Mouse (Mus musculus): ENCODE results near the gene Lat2. TPM values are rescaled to one million over a fixed set of nuclear protein-coding genes. Genes with fewer than 3 reads are reported as not detected.
A peak's percentile ranks its signal among the peaks of the same experiment; 100 is the strongest.

Gene Lat2
- polyA plus RNA-seq, 1 experiment, result not detected

GRCm38 (mm10) chr5:134639269-134639682, 24.5 kb upstream of the Lat2 start, which contains the start of gene Eif4h:
TSS of gene Eif4h (minus strand) at chr5:134639490.
- Histone ChIP-seq H3K4me3 (ENCODE audit: insufficient read depth, low read depth, low read length) (peak within 1 kb of the TSS; percentile 62), H3K27ac (ENCODE audit: insufficient read depth, low read depth, low read length) (peak within 1 kb of the TSS; percentile 94), H3K4me1 (ENCODE audit: control insufficient read depth, insufficient read depth, low read length) (peaks cover 8% of the 10 kb centered on the region)
- TF ChIP-seq POLR2A (IDR thresholded peaks at IDR 0.05; ENCODE audit: insufficient read depth, low read depth, low read length) (peak; percentile 84), CTCF (IDR thresholded peaks at IDR 0.05; ENCODE audit: insufficient read depth, low read depth, low read length) (no peak)
- 3% methylated on average over 52 of the region's 52 CpGs for WGBS

GRCm38 (mm10) chr5:134638461-134639268, 23.8 kb upstream of the Lat2 start:
- peaks cover 8% of the 10 kb centered on the region for H3K4me1 ChIP-seq (ENCODE audit: control insufficient read depth, insufficient read depth, low read length)
- peak overlapping the region; percentile 62 for H3K4me3 ChIP-seq (ENCODE audit: insufficient read depth, low read depth, low read length)
- H3K27ac ChIP-seq (ENCODE audit: insufficient read depth, low read depth, low read length), result peak overlapping the region; percentile 73
- TF ChIP-seq CTCF (IDR thresholded peaks at IDR 0.05; ENCODE audit: insufficient read depth, low read depth, low read length), result no peak
- no peak for TF ChIP-seq POLR2A (IDR thresholded peaks at IDR 0.05; ENCODE audit: insufficient read depth, low read depth, low read length)
- under 1% methylated on average over 85 of the region's 85 CpGs for WGBS

GRCm38 (mm10) chr5:134637820-134638367, 23.1 kb upstream of the Lat2 start:
- H3K4me1 ChIP-seq (ENCODE audit: control insufficient read depth, insufficient read depth, low read length), result peaks cover 8% of the 10 kb centered on the region
- WGBS, result 10% methylated on average over 5 of the region's 5 CpGs
- peak overlapping the region; percentile 62 for H3K4me3 ChIP-seq (ENCODE audit: insufficient read depth, low read depth, low read length)
- H3K27ac ChIP-seq (ENCODE audit: insufficient read depth, low read depth, low read length), result peak overlapping the region; percentile 73; the same call in 1 of the 2 replicates
- no peak for TF ChIP-seq POLR2A (IDR thresholded peaks at IDR 0.05; ENCODE audit: insufficient read depth, low read depth, low read length)
- no peak for TF ChIP-seq CTCF (IDR thresholded peaks at IDR 0.05; ENCODE audit: insufficient read depth, low read depth, low read length)

DNA sequence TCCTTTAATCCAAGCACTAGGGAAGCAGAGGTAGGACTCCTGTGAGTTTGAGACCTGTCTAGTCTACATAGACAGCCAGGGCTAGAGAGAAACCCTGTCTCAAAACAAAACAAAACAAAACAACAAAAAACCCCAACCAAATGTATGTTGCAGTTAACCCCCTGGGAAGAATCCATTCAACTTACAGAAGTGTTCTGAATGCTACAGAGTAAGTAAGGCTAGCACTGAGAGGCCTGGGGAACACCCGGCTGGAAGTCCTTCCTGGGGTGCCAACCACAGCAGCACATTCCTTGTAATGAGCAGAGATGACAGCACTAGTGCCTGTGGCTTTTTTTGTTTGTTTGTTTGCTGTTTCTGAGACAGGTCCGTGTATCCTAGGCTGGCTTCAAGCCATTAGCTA, 18.0 kb upstream of the Lat2 start:
- TF ChIP-seq CTCF (IDR thresholded peaks at IDR 0.05; ENCODE audit: insufficient read depth, low read depth, low read length), result no peak
- TF ChIP-seq POLR2A (IDR thresholded peaks at IDR 0.05; ENCODE audit: insufficient read depth, low read depth, low read length), result no peak
- Histone ChIP-seq H3K4me1 (ENCODE audit: control insufficient read depth, insufficient read depth, low read length) (peaks cover 9% of the 10 kb centered on the region), H3K27ac (ENCODE audit: insufficient read depth, low read depth, low read length) (no peak overlapping the region), H3K4me3 (ENCODE audit: insufficient read depth, low read depth, low read length) (no peak overlapping the region)
- WGBS, result 19% methylated on average over 2 of the region's 2 CpGs

GRCm38 (mm10) chr5:134630835-134631234, 16.0 kb upstream of the Lat2 start:
- TF ChIP-seq POLR2A (IDR thresholded peaks at IDR 0.05; ENCODE audit: insufficient read depth, low read depth, low read length) (no peak), CTCF (IDR thresholded peaks at IDR 0.05; ENCODE audit: insufficient read depth, low read depth, low read length) (no peak)
- H3K4me3 ChIP-seq (ENCODE audit: insufficient read depth, low read depth, low read length), result no peak overlapping the region
- H3K27ac ChIP-seq (ENCODE audit: insufficient read depth, low read depth, low read length), result no peak overlapping the region
- peaks cover 7% of the 10 kb centered on the region for H3K4me1 ChIP-seq (ENCODE audit: control insufficient read depth, insufficient read depth, low read length)

DNA sequence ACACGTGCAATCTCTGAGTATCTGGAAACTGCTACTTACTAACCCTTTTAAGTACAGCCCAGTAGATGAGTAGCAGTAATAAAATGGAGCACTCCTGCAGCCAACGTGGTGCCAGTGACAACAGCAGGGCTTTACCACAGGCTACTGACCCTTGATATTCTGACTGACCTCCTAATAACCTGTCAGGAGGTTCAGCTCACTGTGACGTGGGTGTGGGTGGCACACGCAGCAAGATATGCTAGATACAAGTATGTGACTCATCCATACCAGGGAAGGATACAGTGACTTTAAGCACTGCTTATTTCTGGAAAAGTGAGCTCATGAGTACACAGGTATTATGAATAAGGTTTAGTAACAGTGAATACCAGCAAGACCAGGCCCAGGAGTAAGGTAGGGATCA, 14.7 kb upstream of the Lat2 start:
- Histone ChIP-seq H3K27ac (ENCODE audit: insufficient read depth, low read depth, low read length) (no peak overlapping the region; the same call in 1 of the 2 replicates), H3K4me3 (ENCODE audit: insufficient read depth, low read depth, low read length) (no peak overlapping the region), H3K4me1 (ENCODE audit: control insufficient read depth, insufficient read depth, low read length) (peaks cover 2% of the 10 kb centered on the region; the same call in 1 of the 2 replicates)
- WGBS, result 36% methylated on average over 4 of the region's 4 CpGs
- TF ChIP-seq CTCF (IDR thresholded peaks at IDR 0.05; ENCODE audit: insufficient read depth, low read depth, low read length) (no peak), POLR2A (IDR thresholded peaks at IDR 0.05; ENCODE audit: insufficient read depth, low read depth, low read length) (no peak)

DNA sequence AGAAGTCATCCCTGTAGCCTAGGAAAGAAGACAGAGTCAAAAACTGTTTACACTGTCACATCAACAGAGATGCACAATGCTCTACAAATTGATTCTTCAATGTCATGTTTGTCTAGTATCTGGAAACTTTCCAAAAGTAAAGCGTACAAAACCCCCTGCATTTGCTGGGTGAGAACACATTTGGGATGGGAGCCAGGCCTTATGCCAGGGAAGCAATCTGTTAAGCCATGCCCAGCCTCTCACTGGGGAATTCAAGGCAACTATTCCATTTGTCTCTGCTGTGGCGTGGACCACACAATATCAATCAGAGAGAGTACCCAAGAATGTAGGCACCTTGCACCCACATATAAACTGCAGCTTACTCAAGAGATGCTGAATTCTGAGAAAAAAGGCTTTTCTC, 7.2 kb upstream of the Lat2 start:
- TF ChIP-seq CTCF (IDR thresholded peaks at IDR 0.05; ENCODE audit: insufficient read depth, low read depth, low read length), result no peak
- no peak for TF ChIP-seq POLR2A (IDR thresholded peaks at IDR 0.05; ENCODE audit: insufficient read depth, low read depth, low read length)
- WGBS, result 26% methylated on average over 2 of the region's 2 CpGs
- H3K27ac ChIP-seq (ENCODE audit: insufficient read depth, low read depth, low read length), result no peak overlapping the region
- H3K4me3 ChIP-seq (ENCODE audit: insufficient read depth, low read depth, low read length), result no peak overlapping the region
- H3K4me1 ChIP-seq (ENCODE audit: control insufficient read depth, insufficient read depth, low read length), result peaks cover 8% of the 10 kb centered on the region; the same call in 1 of the 2 replicates

GRCm38 (mm10) chr5:134621099-134621640, 6.3 kb upstream of the Lat2 start:
- no peak overlapping the region for H3K4me3 ChIP-seq (ENCODE audit: insufficient read depth, low read depth, low read length)
- TF ChIP-seq POLR2A (IDR thresholded peaks at IDR 0.05; ENCODE audit: insufficient read depth, low read depth, low read length) (no peak), CTCF (IDR thresholded peaks at IDR 0.05; ENCODE audit: insufficient read depth, low read depth, low read length) (no peak)
- no peak overlapping the region for H3K27ac ChIP-seq (ENCODE audit: insufficient read depth, low read depth, low read length)
- 85% methylated on average over 16 of the region's 16 CpGs for WGBS
- H3K4me1 ChIP-seq (ENCODE audit: control insufficient read depth, insufficient read depth, low read length), result peaks cover 8% of the 10 kb centered on the region; the same call in 1 of the 2 replicates

DNA sequence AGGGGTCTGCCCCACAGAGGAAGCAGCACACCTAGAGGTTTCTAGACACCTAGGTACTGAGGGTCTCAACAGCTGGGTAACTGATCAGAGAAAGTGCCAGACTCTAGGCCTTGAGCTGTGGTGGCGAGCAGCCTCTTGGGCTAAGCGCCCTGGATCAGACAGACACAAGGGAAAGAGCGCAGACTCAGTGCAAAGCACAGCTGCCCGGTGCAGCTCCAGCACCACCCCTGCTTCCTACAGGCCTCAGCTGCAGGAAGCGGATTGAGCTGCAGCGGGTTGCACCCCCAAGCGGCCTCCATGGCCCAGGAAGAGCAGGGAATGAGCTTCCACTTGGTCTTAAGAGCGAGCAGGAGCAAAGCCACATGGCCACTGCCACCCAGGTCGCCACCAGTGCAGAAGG, 5.6 kb upstream of the Lat2 start:
- no peak for TF ChIP-seq POLR2A (IDR thresholded peaks at IDR 0.05; ENCODE audit: insufficient read depth, low read depth, low read length)
- TF ChIP-seq CTCF (IDR thresholded peaks at IDR 0.05; ENCODE audit: insufficient read depth, low read depth, low read length), result no peak
- H3K4me3 ChIP-seq (ENCODE audit: insufficient read depth, low read depth, low read length), result no peak overlapping the region
- peaks cover 9% of the 10 kb centered on the region; the same call in 1 of the 2 replicates for H3K4me1 ChIP-seq (ENCODE audit: control insufficient read depth, insufficient read depth, low read length)
- 60% methylated on average over 9 of the region's 9 CpGs for WGBS
- H3K27ac ChIP-seq (ENCODE audit: insufficient read depth, low read depth, low read length), result no peak overlapping the region
